Mouse (Mus musculus) heart, embryonic 12.5 days (tissue): ENCODE results near the gene Ubxn11. TPM values are rescaled to one million over a fixed set of nuclear protein-coding genes. Genes with fewer than 3 reads are reported as not detected.

ENCODE experiments used
- ATAC-seq: fragments of 200-750 bp; cut with Nextera tagmentation; 2 replicates; pipeline ENCODE4 v1.8.0; 2017; ENCODE audit warnings: moderate TSS enrichment, moderate library complexity; ENCODE audit not compliant: insufficient number of reproducible peaks, low FRiP score
- H3K27ac ChIP-seq: fragments of 300-500 bp; sonication (generic); 2 replicates; pipeline ENCODE4 v1.5.1; 2016; ENCODE audit warnings: mild to moderate bottlenecking, moderate library complexity; ENCODE audit not compliant: poor library complexity, severe bottlenecking
- H3K27me3 ChIP-seq: fragments of 300-500 bp; sonication (generic); replicated peaks from 2 replicates; pipeline ENCODE4 v1.6.1; 2016; ENCODE audit warnings: mild to moderate bottlenecking, moderate library complexity
- H3K36me3 ChIP-seq: fragments of 300-500 bp; sonication (generic); 2 replicates; pipeline ENCODE4 v1.6.1; 2016; ENCODE audit warnings: mild to moderate bottlenecking, moderate library complexity
- H3K4me1 ChIP-seq: fragments of 300-500 bp; sonication (generic); replicated peaks from 2 replicates; pipeline ENCODE4 v1.6.1; 2016; ENCODE audit warnings: mild to moderate bottlenecking
- H3K4me2 ChIP-seq: fragments of 300-500 bp; sonication (generic); 2 replicates; pipeline ENCODE4 v1.6.1; 2016; ENCODE audit warnings: mild to moderate bottlenecking, moderate library complexity
- H3K4me3 ChIP-seq: fragments of 300-500 bp; sonication (generic); 2 replicates; pipeline ENCODE4 v1.5.1; 2016; ENCODE audit warnings: mild to moderate bottlenecking
- H3K9ac ChIP-seq: fragments of 300-500 bp; sonication (generic); 2 replicates; pipeline ENCODE4 v1.6.1; 2016; ENCODE audit warnings: mild to moderate bottlenecking, moderate library complexity
- H3K9me3 ChIP-seq: fragments of 300-500 bp; sonication (generic); replicated peaks from 2 replicates; pipeline ENCODE4 v1.6.1; 2016; ENCODE audit warnings: mild to moderate bottlenecking, moderate library complexity
- WGBS: fragments of 180-500 bp; shearing (Covaris S2); methylation state at CpG from one replicate; pipeline ENCODE4 v1.1.7; 2016; 5-methylcytosine and 5-hydroxymethylcytosine counted together
- polyA plus RNA-seq: library from polyadenylated mRNA; unstranded; fragments of >200 nt; fragmentation: Nextera tagmentation; extraction: Ambion mirVana; gene quantifications from 2 replicates; pipeline ENCODE4 v1.2.1, GENCODE M21; 2016

Ubxn11 gene
- polyA plus RNA-seq, 1 experiment from 2014 or later, result 2.7 TPM

- no peak overlapping the region for H3K27ac ChIP-seq
- 76% methylated on average over 6 of the region's 6 CpGs for WGBS
- peaks cover 11% of the 10 kb centered on the region; the same call in 1 of the 2 replicates for H3K4me1 ChIP-seq
- H3K9ac ChIP-seq, result no peak overlapping the region
- H3K4me3 ChIP-seq, result no peak overlapping the region
- no peaks in the 10 kb centered on the region for H3K9me3 ChIP-seq
- ATAC-seq, result no peak
- no peaks in the 10 kb centered on the region for H3K36me3 ChIP-seq
- no peak overlapping the region for H3K4me2 ChIP-seq
- H3K27me3 ChIP-seq, result no peaks in the 10 kb centered on the region; the same call in 1 of the 2 replicates
Observed at GRCm38 (mm10) chr4:134120192-134120805, 17.9 kb downstream of the Ubxn11 start.

- no peaks in the 10 kb centered on the region for H3K9me3 ChIP-seq
- no peaks in the 10 kb centered on the region; the same call in 1 of the 2 replicates for H3K27me3 ChIP-seq
- H3K9ac ChIP-seq, result no peak overlapping the region
- ATAC-seq, result no peak
- no peak overlapping the region for H3K4me3 ChIP-seq
- no peak overlapping the region for H3K27ac ChIP-seq
- 72% methylated on average over 4 of the region's 4 CpGs for WGBS
- H3K4me2 ChIP-seq, result no peak overlapping the region
- H3K36me3 ChIP-seq, result no peaks in the 10 kb centered on the region
- H3K4me1 ChIP-seq, result peaks cover 11% of the 10 kb centered on the region; the same call in 1 of the 2 replicates
Observed at GRCm38 (mm10) chr4:134120916-134121315, 18.5 kb downstream of the Ubxn11 start.

GRCm38 (mm10) chr4:134121571-134121970, 19.2 kb downstream of the Ubxn11 start:
- Histone ChIP-seq H3K27ac (no peak overlapping the region), H3K36me3 (peaks cover 4% of the 10 kb centered on the region; the same call in 1 of the 2 replicates), H3K4me1 (peaks cover 15% of the 10 kb centered on the region), H3K9ac (no peak overlapping the region), H3K27me3 (no peaks in the 10 kb centered on the region; the same call in 1 of the 2 replicates), H3K4me3 (no peak overlapping the region), H3K4me2 (no peak overlapping the region), H3K9me3 (no peaks in the 10 kb centered on the region)
- no peak for ATAC-seq
- 47% methylated on average over 4 of the region's 4 CpGs for WGBS

- peaks cover 6% of the 10 kb centered on the region; the same call in 1 of the 2 replicates for H3K36me3 ChIP-seq
- no peak overlapping the region for H3K4me2 ChIP-seq
- 57% methylated on average over 3 of the region's 3 CpGs for WGBS
- no peak overlapping the region for H3K27ac ChIP-seq
- H3K4me1 ChIP-seq, result peaks cover 22% of the 10 kb centered on the region
- ATAC-seq, result no peak
- no peak overlapping the region for H3K4me3 ChIP-seq
- no peaks in the 10 kb centered on the region for H3K9me3 ChIP-seq
- H3K27me3 ChIP-seq, result no peaks in the 10 kb centered on the region; the same call in 1 of the 2 replicates
- H3K9ac ChIP-seq, result no peak overlapping the region
Observed at GRCm38 (mm10) chr4:134122281-134122680, 19.9 kb downstream of the Ubxn11 start.

GRCm38 (mm10) chr4:134123147-134123546, 20.8 kb downstream of the Ubxn11 start:
- WGBS, result 91% methylated on average over 6 of the region's 6 CpGs
- Histone ChIP-seq H3K4me3 (no peak overlapping the region), H3K36me3 (peaks cover 6% of the 10 kb centered on the region; the same call in 1 of the 2 replicates), H3K9ac (no peak overlapping the region), H3K27ac (no peak overlapping the region), H3K4me1 (peaks cover 30% of the 10 kb centered on the region), H3K27me3 (no peaks in the 10 kb centered on the region; the same call in 1 of the 2 replicates), H3K4me2 (no peak overlapping the region), H3K9me3 (no peaks in the 10 kb centered on the region)
- ATAC-seq, result no peak

- H3K27me3 ChIP-seq, result no peaks in the 10 kb centered on the region; the same call in 1 of the 2 replicates
- peaks cover 32% of the 10 kb centered on the region for H3K4me1 ChIP-seq
- H3K27ac ChIP-seq, result no peak overlapping the region
- ATAC-seq, result no peak
- peaks cover 6% of the 10 kb centered on the region; the same call in 1 of the 2 replicates for H3K36me3 ChIP-seq
- H3K4me3 ChIP-seq, result no peak overlapping the region
- H3K9me3 ChIP-seq, result no peaks in the 10 kb centered on the region
- peak overlapping the region; percentile 32; the same call in 1 of the 2 replicates for H3K4me2 ChIP-seq
- H3K9ac ChIP-seq, result 0 out of 2 replicates have a peak overlapping the region, but pooled peaks have one; percentile 28
- WGBS, result 20% methylated on average over 17 of the region's 17 CpGs
Observed at GRCm38 (mm10) chr4:134123680-134124551, 21.5 kb downstream of the Ubxn11 start.

- H3K36me3 ChIP-seq, result peaks cover 9% of the 10 kb centered on the region; the same call in 1 of the 2 replicates
Observed at GRCm38 (mm10) chr4:134125383-134126060, 23.2 kb downstream of the Ubxn11 start.

GRCm38 (mm10) chr4:134126300-134127120, 24.1 kb downstream of the Ubxn11 start:
- H3K4me2 ChIP-seq, result no peak overlapping the region
- ATAC-seq, result no peak
- peaks cover 43% of the 10 kb centered on the region for H3K4me1 ChIP-seq
- 85% methylated on average over 21 of the region's 21 CpGs for WGBS
- no peaks in the 10 kb centered on the region; the same call in 1 of the 2 replicates for H3K27me3 ChIP-seq
- H3K9me3 ChIP-seq, result no peaks in the 10 kb centered on the region
- peaks cover 19% of the 10 kb centered on the region for H3K36me3 ChIP-seq
- no peak overlapping the region for H3K9ac ChIP-seq
- H3K27ac ChIP-seq, result no peak overlapping the region
- no peak overlapping the region for H3K4me3 ChIP-seq

More at GRCm38 (mm10) chr4:134125383-134126060, 23.2 kb downstream of the Ubxn11 start:
- no peaks in the 10 kb centered on the region; the same call in 1 of the 2 replicates for H3K27me3 ChIP-seq
- H3K9ac ChIP-seq, result no peak overlapping the region
- no peaks in the 10 kb centered on the region for H3K9me3 ChIP-seq
- no peak overlapping the region for H3K27ac ChIP-seq
- 78% methylated on average over 15 of the region's 15 CpGs for WGBS
- peaks cover 44% of the 10 kb centered on the region for H3K4me1 ChIP-seq
- H3K4me2 ChIP-seq, result no peak overlapping the region
- no peak for ATAC-seq
- no peak overlapping the region for H3K4me3 ChIP-seq

- peak overlapping the region; percentile 90 for H3K4me2 ChIP-seq
- H3K9ac ChIP-seq, result no peak overlapping the region
- H3K27me3 ChIP-seq, result no peaks in the 10 kb centered on the region; the same call in 1 of the 2 replicates
- H3K27ac ChIP-seq, result no peak overlapping the region
- H3K4me3 ChIP-seq, result no peak overlapping the region
- H3K4me1 ChIP-seq, result peaks cover 41% of the 10 kb centered on the region
- no peak for ATAC-seq
- H3K9me3 ChIP-seq, result no peaks in the 10 kb centered on the region
- peaks cover 21% of the 10 kb centered on the region for H3K36me3 ChIP-seq
- 83% methylated on average over 7 of the region's 7 CpGs for WGBS
Observed at GRCm38 (mm10) chr4:134127121-134127455, 24.7 kb downstream of the Ubxn11 start.

GRCm38 (mm10) chr4:134127793-134128192, 25.4 kb downstream of the Ubxn11 start:
- Histone ChIP-seq H3K4me1 (peaks cover 44% of the 10 kb centered on the region), H3K27ac (no peak overlapping the region), H3K4me3 (peak overlapping the region; percentile 88), H3K9me3 (no peaks in the 10 kb centered on the region), H3K36me3 (peaks cover 21% of the 10 kb centered on the region), H3K9ac (peak overlapping the region; percentile 86), H3K27me3 (no peaks in the 10 kb centered on the region; the same call in 1 of the 2 replicates), H3K4me2 (peak overlapping the region; percentile 90)
- WGBS, result 52% methylated on average over 8 of the region's 8 CpGs
- ATAC-seq, result no peak
